Mouse (Mus musculus) intestine, embryonic 14.5 days (tissue): ENCODE data around the gene Nus1. TPM values are rescaled to one million over a fixed set of nuclear protein-coding genes. Genes with fewer than 3 reads are reported as not detected.

ENCODE experiments used
- ATAC-seq: fragments of 200-750 bp; cut with Nextera tagmentation; replicated peaks from 2 replicates; pipeline ENCODE4 v1.8.0; 2017; ENCODE audit warnings: low read depth, moderate number of reproducible peaks, moderate TSS enrichment, moderate library complexity; ENCODE audit not compliant: low FRiP score, low TSS enrichment
- DNase-seq: peaks from one replicate; pipeline ENCODE4 v3.0.0-alpha.2; 2018; ENCODE audit warnings: low spot score
- H3K27ac ChIP-seq: fragments of 300-500 bp; sonication (generic); 2 replicates; pipeline ENCODE4 v1.5.1; 2014; ENCODE audit warnings: low read depth, mild to moderate bottlenecking, control low read depth
- H3K27me3 ChIP-seq: fragments of 300-500 bp; sonication (generic); replicated peaks from 2 replicates; pipeline ENCODE4 v1.6.1; 2014; ENCODE audit warnings: low read length, control low read depth; ENCODE audit not compliant: control insufficient read depth, insufficient read depth
- H3K36me3 ChIP-seq: fragments of 300-500 bp; sonication (generic); 2 replicates; pipeline ENCODE4 v1.6.1; 2014; ENCODE audit warnings: low read length, control low read depth; ENCODE audit not compliant: control insufficient read depth, insufficient read depth
- H3K4me1 ChIP-seq: fragments of 300-500 bp; sonication (generic); replicated peaks from 2 replicates; pipeline ENCODE4 v1.6.1; 2014; ENCODE audit warnings: low read length, control low read depth, mixed read lengths; ENCODE audit not compliant: control insufficient read depth, insufficient read depth
- H3K4me2 ChIP-seq: fragments of 300-500 bp; sonication (generic); 2 replicates; pipeline ENCODE4 v1.6.1; 2014; ENCODE audit warnings: low read length
- H3K4me3 ChIP-seq: fragments of 300-500 bp; sonication (generic); 2 replicates; pipeline ENCODE4 v1.5.1; 2014; ENCODE audit warnings: low read depth, low read length, control low read depth, mixed read lengths
- H3K9ac ChIP-seq: fragments of 300-500 bp; sonication (generic); 2 replicates; pipeline ENCODE4 v1.6.1; 2014; ENCODE audit warnings: mild to moderate bottlenecking, low read length
- H3K9me3 ChIP-seq: fragments of 300-500 bp; sonication (generic); 2 replicates; pipeline ENCODE4 v1.6.1; 2016; ENCODE audit warnings: low read length, control low read depth; ENCODE audit not compliant: control insufficient read depth
- WGBS: fragments of 180-500 bp; shearing (Covaris S2); extraction: QIAGEN DNeasy Blood & Tissue Kit; methylation state at CpG from one replicate; pipeline ENCODE4 v1.1.7; 2014; 5-methylcytosine and 5-hydroxymethylcytosine counted together
- polyA plus RNA-seq: library from polyadenylated mRNA; unstranded; fragments of >200 nt; fragmentation: Nextera tagmentation; extraction: Ambion mirVana; gene quantifications from 2 replicates; pipeline ENCODE4 v1.2.1, GENCODE M21; 2014

The Nus1 gene
- polyA plus RNA-seq, 1 experiment from 2014 or later = 16.6 TPM

GRCm38 (mm10) chr10:52463941-52464739 is 46.8 kb downstream of the Nus1 start:
- Histone ChIP-seq H3K4me3 (no peak overlapping the region), H3K9me3 (no peaks in the 10 kb centered on the region), H3K4me2 (no peak overlapping the region), H3K9ac (no peak overlapping the region), H3K36me3 (no peaks in the 10 kb centered on the region), H3K27me3 (no peaks in the 10 kb centered on the region), H3K4me1 (no peaks in the 10 kb centered on the region), H3K27ac (no peak overlapping the region)
- no peak for DNase-seq
- 53% methylated on average over 7 of the region's 7 CpGs for WGBS
- no peak for ATAC-seq

GRCm38 (mm10) chr10:52471520-52471919 is 54.2 kb downstream of the Nus1 start:
- no peaks in the 10 kb centered on the region for H3K4me1 ChIP-seq
- H3K27ac ChIP-seq = no peak overlapping the region
- no peaks in the 10 kb centered on the region for H3K36me3 ChIP-seq
- H3K9ac ChIP-seq = no peak overlapping the region
- H3K27me3 ChIP-seq = no peaks in the 10 kb centered on the region
- ATAC-seq = no peak
- no peak overlapping the region for H3K4me2 ChIP-seq
- H3K4me3 ChIP-seq = no peak overlapping the region
- WGBS = 71% methylated on average over 4 of the region's 4 CpGs
- DNase-seq = no peak
- H3K9me3 ChIP-seq = no peaks in the 10 kb centered on the region

Other genes with a start within 250 kb of the Nus1 start
- gene Ros1, start 222.3 kb upstream of the Nus1 start, polyA plus RNA-seq = 0.55 and 0.87 TPM in 2 replicates
- gene Dcbld1, start 183.9 kb upstream of the Nus1 start, polyA plus RNA-seq = 31.7 and 34.1 TPM in 2 replicates
- gene Gm26741, start 58.8 kb upstream of the Nus1 start, polyA plus RNA-seq = not detected in 2 replicates
- gene Gopc, start 35.4 kb upstream of the Nus1 start, polyA plus RNA-seq = 17.8 and 19.2 TPM in 2 replicates
- 1.1 and 3.0 TPM in 2 replicates for gene Nepn, start 28.6 kb upstream of the Nus1 start, polyA plus RNA-seq